Mouse (Mus musculus) stomach, postnatal 0 days (tissue): ENCODE measurements around the gene Pan3.

ENCODE experiments used
- CTCF ChIP-seq: IDR thresholded peaks from 2 replicates; pipeline ENCODE4 v1.5.1; 2016; ENCODE audit warnings: antibody characterized with exemption, low read depth, mild to moderate bottlenecking, moderate library complexity
- EP300 ChIP-seq: optimal IDR thresholded peaks from 2 replicates; pipeline ENCODE3; 2016; ENCODE audit warnings: antibody characterized with exemption

GRCm38 (mm10) chr5:147388376-147389008, 41.5 kb upstream of the Pan3 start:
- TF ChIP-seq CTCF (no peak), EP300 (no peak)
